Mouse (Mus musculus) CH12.LX (cell line): ENCODE results near the gene Serinc4. TPM values are rescaled to one million over a fixed set of nuclear protein-coding genes. Genes with fewer than 3 reads are reported as not detected.

Source experiments
- DNase-seq: peaks from one replicate; pipeline ENCODE4 v3.0.0-alpha.2; 2013; ENCODE audit errors: extremely low read depth
- H3K27ac ChIP-seq: 2 replicates; pipeline ENCODE4 v1.5.1; 2012; ENCODE audit warnings: low read depth, mild to moderate bottlenecking, control low read depth, moderate library complexity; ENCODE audit not compliant: insufficient read depth
- H3K27me3 ChIP-seq: replicated peaks from 2 replicates; pipeline ENCODE3; 2012; ENCODE audit warnings: inconsistent platforms
- H3K36me3 ChIP-seq, 2 experiments: replicated peaks in 1 of 2; 2 replicates each; pipeline versions ENCODE3 to v1.6.1; 2012; ENCODE audit warnings: inconsistent platforms in 1 of 2, low read length in 1 of 2, mild to moderate bottlenecking in 1 of 2, mixed read lengths in 1 of 2, moderate library complexity in 1 of 2; ENCODE audit not compliant: control insufficient read depth in 1 of 2, insufficient read depth in 1 of 2
- H3K4me1 ChIP-seq, 2 experiments: 2 replicates each; pipeline ENCODE4 v1.6.1; 2012; ENCODE audit warnings: inconsistent platforms in 1 of 2, moderate library complexity in 1 of 2; ENCODE audit not compliant: insufficient read depth in 2 of 2, control insufficient read depth in 1 of 2
- H3K4me2 ChIP-seq: 2 replicates; pipeline ENCODE4 v1.6.1; 2012; ENCODE audit warnings: low read depth, mild to moderate bottlenecking, control low read depth; ENCODE audit not compliant: poor library complexity, insufficient read depth, severe bottlenecking
- H3K4me3 ChIP-seq, 3 experiments: fragments of 150-350 bp in 1 of 3; sonication (generic) in 1 of 3; replicated peaks in 1 of 3; 2 replicates each; pipeline versions ENCODE3 to v1.5.1; 2011 to 2012; ENCODE audit warnings: low read depth in 2 of 3, low read length in 2 of 3, mild to moderate bottlenecking in 2 of 3, moderate library complexity in 2 of 3, control low read depth in 1 of 3, improper control_type of control experiment in 1 of 3, inconsistent platforms in 1 of 3, mixed read lengths in 1 of 3; ENCODE audit not compliant: poor library complexity in 1 of 3
- H3K79me2 ChIP-seq: replicated peaks from 2 replicates; pipeline ENCODE4 v1.6.1; 2012; ENCODE audit warnings: mild to moderate bottlenecking, moderate library complexity; ENCODE audit not compliant: control insufficient read depth, poor library complexity, insufficient read depth, severe bottlenecking; ENCODE audit errors: extremely low read depth
- H3K9ac ChIP-seq: 2 replicates; pipeline ENCODE4 v1.6.1; 2012; ENCODE audit warnings: low read depth, mild to moderate bottlenecking, control low read depth, moderate library complexity; ENCODE audit not compliant: insufficient read depth
- H3K9me3 ChIP-seq: replicated peaks from 2 replicates; pipeline ENCODE3; 2012; ENCODE audit warnings: low read length, inconsistent platforms, mixed read lengths
- BHLHE40 ChIP-seq: IDR thresholded peaks from 2 replicates; pipeline ENCODE4 v1.6.1; 2011; ENCODE audit warnings: mild to moderate bottlenecking, low read depth, low read length, improper control_type of control experiment
- CHD1 ChIP-seq: IDR thresholded peaks from 2 replicates; pipeline ENCODE4 v1.6.1; 2012; ENCODE audit warnings: low read depth, low read length, improper control_type of control experiment, inconsistent platforms
- CTCF ChIP-seq, 2 experiments: IDR thresholded peaks in 1 of 2; conservative IDR thresholded peaks in 1 of 2; 2 replicates each; pipeline ENCODE4 v1.5.1; 2011 to 2012; ENCODE audit warnings: low read depth in 2 of 2, low read length in 2 of 2, improper control_type of control experiment in 1 of 2, inconsistent platforms in 1 of 2, mild to moderate bottlenecking in 1 of 2, moderate library complexity in 1 of 2
- ELF1 ChIP-seq: IDR thresholded peaks from 2 replicates; pipeline ENCODE4 v1.6.1; 2014; ENCODE audit warnings: low read depth, mild to moderate bottlenecking, inconsistent platforms, low read length, improper control_type of control experiment
- EP300 ChIP-seq: IDR thresholded peaks from 2 replicates; pipeline ENCODE4 v1.6.1; 2011; ENCODE audit warnings: low read length, improper control_type of control experiment
- ETS1 ChIP-seq: conservative IDR thresholded peaks from 2 replicates; pipeline ENCODE4 v1.6.1; 2012; ENCODE audit warnings: low read depth, mild to moderate bottlenecking, inconsistent platforms, low read length, improper control_type of control experiment, moderate library complexity
- GABPA ChIP-seq: IDR thresholded peaks from 2 replicates; pipeline ENCODE4 v1.6.1; 2012; ENCODE audit warnings: low read depth, low read length, improper control_type of control experiment, inconsistent platforms; ENCODE audit not compliant: insufficient replicate concordance
- HCFC1 ChIP-seq: IDR thresholded peaks from 2 replicates; pipeline ENCODE4 v1.6.1; 2012; ENCODE audit warnings: low read depth, mild to moderate bottlenecking, inconsistent platforms, low read length, improper control_type of control experiment
- IRF4 ChIP-seq: IDR thresholded peaks from 2 replicates; pipeline ENCODE4 v1.6.1; 2014; ENCODE audit warnings: low read depth, mild to moderate bottlenecking, inconsistent platforms, low read length, improper control_type of control experiment
- JUN ChIP-seq: IDR thresholded peaks from 2 replicates; pipeline ENCODE4 v1.6.1; 2011; ENCODE audit warnings: low read depth, mild to moderate bottlenecking, low read length, improper control_type of control experiment, moderate library complexity; ENCODE audit not compliant: insufficient read depth
- JUND ChIP-seq: conservative IDR thresholded peaks from 2 replicates; pipeline ENCODE4 v1.6.1; 2011; ENCODE audit warnings: low read depth, low read length, improper control_type of control experiment
- KAT2A ChIP-seq: IDR thresholded peaks from 2 replicates; pipeline ENCODE4 v1.6.1; 2012; ENCODE audit warnings: low read length, improper control_type of control experiment, inconsistent platforms; ENCODE audit not compliant: insufficient replicate concordance
- MAX ChIP-seq: IDR thresholded peaks from 2 replicates; pipeline ENCODE4 v1.6.1; 2011; ENCODE audit warnings: low read length, improper control_type of control experiment
- MEF2A ChIP-seq: IDR thresholded peaks from 2 replicates; pipeline ENCODE4 v1.6.1; 2014; ENCODE audit warnings: low read depth, mild to moderate bottlenecking, inconsistent platforms, low read length, improper control_type of control experiment, borderline replicate concordance
- MXI1 ChIP-seq: IDR thresholded peaks from 2 replicates; pipeline ENCODE4 v1.6.1; 2011; ENCODE audit warnings: mild to moderate bottlenecking, low read depth, low read length, improper control_type of control experiment
- MYC ChIP-seq: IDR thresholded peaks from 2 replicates; pipeline ENCODE4 v1.6.1; 2011; ENCODE audit warnings: low read depth, mild to moderate bottlenecking, improper control_type of control experiment, low read length
- NELFE ChIP-seq: IDR thresholded peaks from 2 replicates; pipeline ENCODE4 v1.6.1; 2011; ENCODE audit warnings: low read depth, low read length, improper control_type of control experiment
- NRF1 ChIP-seq: IDR thresholded peaks from 2 replicates; pipeline ENCODE4 v1.6.1; 2014; ENCODE audit warnings: low read depth, mild to moderate bottlenecking, inconsistent platforms, low read length, improper control_type of control experiment, moderate library complexity
- PAX5 ChIP-seq: IDR thresholded peaks from 2 replicates; pipeline ENCODE4 v1.6.1; 2012; ENCODE audit warnings: low read length, inconsistent platforms, mixed read lengths
- POLR2A ChIP-seq: IDR thresholded peaks from 2 replicates; pipeline ENCODE4 v1.6.1; 2011; ENCODE audit warnings: low read depth, mild to moderate bottlenecking, improper control_type of control experiment, low read length
- POLR2AphosphoS2 ChIP-seq: IDR thresholded peaks from 2 replicates; pipeline ENCODE4 v1.6.1; 2011; ENCODE audit warnings: low read depth, low read length, improper control_type of control experiment
- RAD21 ChIP-seq: IDR thresholded peaks from 2 replicates; pipeline ENCODE4 v1.6.1; 2011; ENCODE audit warnings: low read depth, mild to moderate bottlenecking, low read length, improper control_type of control experiment, moderate library complexity
- RCOR1 ChIP-seq: conservative IDR thresholded peaks from 2 replicates; pipeline ENCODE4 v1.6.1; 2012; ENCODE audit warnings: low read depth, mild to moderate bottlenecking, inconsistent platforms, low read length, improper control_type of control experiment
- SIN3A ChIP-seq: IDR thresholded peaks from 2 replicates; pipeline ENCODE4 v1.6.1; 2012; ENCODE audit warnings: low read length, improper control_type of control experiment, inconsistent platforms
- SMC3 ChIP-seq: IDR thresholded peaks from 2 replicates; pipeline ENCODE4 v1.6.1; 2011; ENCODE audit warnings: low read depth, low read length, improper control_type of control experiment
- TBP ChIP-seq: conservative IDR thresholded peaks from 2 replicates; pipeline ENCODE4 v1.6.1; 2011; ENCODE audit warnings: low read depth, low read length, improper control_type of control experiment
- TCF12 ChIP-seq: IDR thresholded peaks from 2 replicates; pipeline ENCODE4 v1.6.1; 2014; ENCODE audit warnings: low read depth, mild to moderate bottlenecking, inconsistent platforms, low read length, improper control_type of control experiment
- UBTF ChIP-seq: IDR thresholded peaks from 2 replicates; pipeline ENCODE4 v1.6.1; 2012; ENCODE audit warnings: low read depth, mild to moderate bottlenecking, inconsistent platforms, low read length, improper control_type of control experiment, moderate library complexity
- USF2 ChIP-seq: conservative IDR thresholded peaks from 2 replicates; pipeline ENCODE4 v1.6.1; 2011; ENCODE audit warnings: low read depth, low read length, improper control_type of control experiment
- ZC3H11A ChIP-seq: IDR thresholded peaks from 2 replicates; pipeline ENCODE4 v1.6.1; 2012; ENCODE audit warnings: low read depth, mild to moderate bottlenecking, inconsistent platforms, low read length, improper control_type of control experiment
- ZKSCAN1 ChIP-seq: IDR thresholded peaks from 2 replicates; pipeline ENCODE4 v1.6.1; 2012; ENCODE audit warnings: low read depth, inconsistent platforms, low read length, improper control_type of control experiment, borderline replicate concordance
- ZNF384 ChIP-seq: IDR thresholded peaks from 2 replicates; pipeline ENCODE4 v1.6.1; 2012; ENCODE audit warnings: low read depth, low read length, improper control_type of control experiment, inconsistent platforms
- dilution Hi-C: fragments of 300-500 bp; cut with MboI; formaldehyde crosslinking; loops from 2 replicates; pipeline ENCODE4 v1.14.3; 2020; ENCODE audit warnings: low sequenced_read_pairs; ENCODE audit not compliant: extremely low pct_unique_long_range_greater_than_20kb, extremely low pct_ligation_motif_present
- in situ Hi-C: fragments of 300-500 bp; cut with MboI; formaldehyde crosslinking; loops from 3 replicates; pipeline ENCODE4 v1.14.3; 2019; ENCODE audit warnings: low sequenced_read_pairs, low pct_ligation_motif_present, low pct_unique_long_range_greater_than_20kb, mixed read lengths
- polyA plus RNA-seq: library from polyadenylated mRNA; unstranded; fragments of >175 nt; gene quantifications from 2 replicates; pipeline ENCODE4 v1.2.1, GENCODE M21; 2012; ENCODE audit warnings: low read depth; ENCODE audit not compliant: insufficient read length
- total RNA-seq, 2 experiments: library from RNA; depleted of rRNA; stranded (reverse); fragments of 300-350 nt in 1 of 2; fragments of >200 nt in 1 of 2; gene quantifications; 2 replicates each; pipeline ENCODE4 v1.2.3; 2012 to 2014

Gene Serinc4
- total and polyA plus RNA-seq, 3 experiments: 0.17 to 0.89 (median 0.29) TPM

GRCm38 (mm10) chr2:121415103-121415502 lies 41.5 kb downstream of the Serinc4 start:
- in situ Hi-C loops (no loop called here), dilution Hi-C loops (no loop called here)
- H3K4me3 ChIP-seq: peak overlapping the region; percentile 43 to 96 (median 72)
- H3K36me3 ChIP-seq: peaks cover 8 to 39% of the 10 kb centered on the region in 2 experiments
- no peaks in the 10 kb centered on the region for H3K9me3 ChIP-seq
- peaks cover 8 to 54% of the 10 kb centered on the region in 2 experiments; a peak in 3 of 4 replicates for H3K4me1 ChIP-seq
- H3K27ac ChIP-seq: no peak overlapping the region
- peaks cover 59% of the 10 kb centered on the region for H3K79me2 ChIP-seq
- no peaks in the 10 kb centered on the region for H3K27me3 ChIP-seq
- peak overlapping the region; percentile 96; the same call in 1 of the 2 replicates for H3K9ac ChIP-seq
- peak overlapping the region; percentile 94 for H3K4me2 ChIP-seq
- TF ChIP-seq ZNF384 (no peak), SIN3A (0 out of 2 replicates have a peak, but pooled peaks have one; percentile 14)
- no peak for DNase-seq

GRCm38 (mm10) chr2:121414139-121414685 lies 42.4 kb downstream of the Serinc4 start:
- peaks cover 8 to 48% of the 10 kb centered on the region in 2 experiments; a peak in 3 of 4 replicates for H3K4me1 ChIP-seq
- TF ChIP-seq TBP (no peak), RAD21 (no peak), EP300 (0 out of 2 replicates have a peak, but pooled peaks have one; percentile 18), JUN (no peak), JUND (no peak), RCOR1 (no peak), ZC3H11A (no peak), SIN3A (peak; percentile 84), TCF12 (no peak), MYC (0 out of 2 replicates have a peak, but pooled peaks have one; percentile 45), BHLHE40 (no peak), MEF2A (no peak), MXI1 (peak; percentile 58), CHD1 (peak; percentile 82), PAX5 (no peak), USF2 (no peak), SMC3 (no peak), ZNF384 (peak; percentile 64), UBTF (no peak), POLR2AphosphoS2 (no peak), HCFC1 (no peak), ETS1 (0 out of 2 replicates have a peak, but pooled peaks have one; percentile 17), NRF1 (no peak), KAT2A (no peak), ZKSCAN1 (no peak), CTCF (conservative IDR thresholded peaks at IDR 0.05 in 1 of 2, IDR thresholded peaks at IDR 0.05 in 1 of 2; ENCODE audit: low read depth in 2 of 2, low read length in 2 of 2) (no peak), POLR2A (no peak), NELFE (no peak), IRF4 (no peak), ELF1 (peak; percentile 59), GABPA (no peak), MAX (peak; percentile 18; the same call in 1 of the 2 replicates)

More at GRCm38 (mm10) chr2:121414139-121414685, 42.4 kb downstream of the Serinc4 start:
- Histone ChIP-seq H3K9me3 (no peaks in the 10 kb centered on the region), H3K27ac (peak overlapping the region; percentile 85), H3K4me3 (peak overlapping the region; percentile 72 to 96 (median 94)), H3K36me3 (peaks cover 5 to 34% of the 10 kb centered on the region in 2 experiments), H3K4me2 (peak overlapping the region; percentile 62), H3K9ac (peak overlapping the region; percentile 96), H3K27me3 (no peaks in the 10 kb centered on the region), H3K79me2 (peaks cover 54% of the 10 kb centered on the region)
- dilution Hi-C loops: no loop called here
- in situ Hi-C loops: no loop called here
- peak; percentile 77 for DNase-seq
